Mouse (Mus musculus): ENCODE data around the gene Rnf182.

Rnf182 gene

DNA sequence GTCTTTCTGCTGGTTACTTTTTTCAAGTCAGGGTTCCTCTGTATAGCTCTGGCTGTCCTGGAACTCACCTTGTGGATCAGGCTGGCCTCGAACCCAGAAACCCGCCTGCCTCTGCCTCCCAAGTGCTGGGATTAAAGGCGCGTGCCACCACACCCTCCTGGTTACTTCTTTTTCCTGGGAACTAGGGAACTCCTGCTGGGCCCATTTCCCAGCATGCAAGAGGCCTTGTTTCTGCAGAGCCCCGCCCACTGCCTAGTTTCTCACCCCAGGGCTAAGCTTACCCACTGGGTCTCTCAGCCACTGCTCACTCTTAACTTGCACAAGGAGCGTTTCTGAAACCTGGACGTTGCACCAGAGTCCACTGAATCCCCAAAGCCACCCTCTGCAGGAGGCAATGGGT lies 80.5 kb downstream of the Rnf182 start:
- DNase-seq (ENCODE audit: low read depth, low spot score): no peak

DNA sequence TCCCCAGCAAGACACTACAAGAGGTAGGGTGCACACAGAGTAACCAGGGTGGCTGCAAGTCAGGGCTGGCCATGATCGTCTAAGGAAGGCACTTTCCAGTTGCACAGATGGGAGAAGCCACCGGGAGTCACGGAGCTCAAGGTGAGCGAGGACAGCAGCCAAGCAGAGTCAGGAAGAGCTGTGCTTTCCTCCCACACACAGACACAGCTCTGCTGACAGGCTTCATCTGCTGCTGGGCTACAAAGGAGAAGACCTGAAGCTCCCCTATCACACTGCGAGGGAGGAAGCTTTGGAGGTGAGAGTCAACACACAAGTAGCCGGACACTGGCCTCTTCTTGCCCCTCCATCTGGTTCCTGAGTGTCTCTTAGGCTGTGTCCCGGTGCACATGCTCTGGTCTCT lies 83.0 kb downstream of the Rnf182 start:
- no peak for DNase-seq (ENCODE audit: low read depth, low spot score)

DNA sequence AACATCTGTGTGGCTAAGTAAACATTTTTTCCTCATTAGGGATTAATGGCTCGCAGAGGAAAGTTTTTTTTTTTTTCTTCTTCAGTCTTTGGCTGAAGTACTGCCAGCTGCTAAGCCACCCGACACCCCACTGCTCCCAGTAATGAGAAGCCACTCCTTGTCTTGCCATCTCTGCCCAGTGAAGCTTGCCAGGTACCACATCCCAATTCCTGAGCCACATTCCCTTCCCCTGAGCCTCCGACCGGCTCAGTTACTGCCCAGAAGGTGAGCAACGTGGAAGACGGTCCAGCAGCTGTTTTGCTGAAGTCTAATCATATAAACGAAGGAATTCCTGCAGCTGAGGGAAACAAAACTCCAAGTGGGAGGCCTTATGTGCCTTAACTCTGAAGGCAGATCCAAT lies 88.0 kb downstream of the Rnf182 start:
- DNase-seq (ENCODE audit: low read depth, low spot score): no peak

DNA sequence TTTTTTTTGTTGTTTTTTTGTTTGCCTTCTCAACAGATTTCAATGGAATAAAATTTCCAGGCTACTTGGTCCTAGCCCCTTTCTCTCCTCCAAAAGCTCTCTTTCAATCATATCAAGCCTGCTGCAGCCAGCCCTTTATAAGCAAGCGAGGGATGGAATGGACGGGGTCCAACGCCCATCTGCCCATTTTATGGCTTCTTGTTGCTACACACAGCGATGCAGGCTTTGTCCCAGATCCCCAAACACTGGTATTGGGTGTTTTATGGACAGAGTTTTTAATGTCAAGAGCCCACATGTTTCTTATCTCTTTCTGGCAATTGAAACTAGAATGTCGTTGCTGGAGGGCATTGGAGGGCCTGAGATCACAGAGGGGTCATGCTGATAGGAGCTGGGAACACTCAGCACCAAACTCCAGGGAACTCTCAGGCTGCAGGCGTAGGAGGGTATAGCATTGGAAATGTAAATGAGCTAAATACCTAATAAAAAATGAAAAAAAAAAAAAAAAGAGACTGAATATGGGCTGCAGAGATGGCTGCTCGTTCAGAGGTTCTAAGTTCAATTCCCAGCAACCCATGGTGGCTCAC lies 89.1 kb downstream of the Rnf182 start:
- no peak for DNase-seq (ENCODE audit: low read depth, low spot score)

DNA sequence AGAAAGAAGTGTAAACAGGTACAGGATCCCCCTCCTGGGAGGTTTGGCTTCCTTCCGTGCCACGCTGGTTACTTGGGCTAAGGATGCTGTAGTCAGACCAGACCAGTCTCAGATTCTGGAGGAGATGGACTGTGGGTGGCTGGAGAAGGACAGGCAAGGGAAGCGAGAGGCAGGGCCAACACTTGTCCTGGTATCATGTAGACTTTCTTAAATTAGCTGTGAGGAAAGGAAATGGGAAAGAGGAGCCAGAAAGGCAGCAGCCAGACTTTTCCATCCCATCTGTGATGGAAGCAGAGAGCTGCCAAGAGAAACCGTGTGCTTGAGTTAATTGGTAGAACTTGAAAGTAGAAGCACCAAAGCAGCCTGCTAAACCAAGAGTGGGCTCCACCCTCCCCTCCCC lies 90.9 kb downstream of the Rnf182 start:
- DNase-seq (ENCODE audit: low read depth, low spot score): peak; percentile 78

DNA sequence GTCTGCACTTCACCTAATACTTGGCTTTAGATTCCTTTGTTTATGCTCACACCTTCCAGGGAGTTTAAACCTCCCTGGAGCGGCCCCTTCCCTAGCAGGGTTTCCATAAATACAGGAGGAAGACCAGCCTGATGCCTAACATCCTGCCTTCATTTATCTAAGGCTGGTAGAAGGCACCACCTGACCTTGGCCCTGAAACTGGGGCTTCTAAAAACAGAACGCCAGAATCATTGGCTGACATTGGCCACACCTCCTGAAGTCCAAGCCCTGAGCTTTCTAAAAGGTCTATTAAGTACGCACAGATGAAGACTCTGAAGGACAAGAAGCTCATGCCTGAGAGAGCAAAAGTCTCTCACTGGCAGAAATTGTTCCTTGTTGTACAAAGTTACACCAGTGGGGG lies 94.0 kb downstream of the Rnf182 start:
- DNase-seq (ENCODE audit: low read depth, low spot score): no peak

DNA sequence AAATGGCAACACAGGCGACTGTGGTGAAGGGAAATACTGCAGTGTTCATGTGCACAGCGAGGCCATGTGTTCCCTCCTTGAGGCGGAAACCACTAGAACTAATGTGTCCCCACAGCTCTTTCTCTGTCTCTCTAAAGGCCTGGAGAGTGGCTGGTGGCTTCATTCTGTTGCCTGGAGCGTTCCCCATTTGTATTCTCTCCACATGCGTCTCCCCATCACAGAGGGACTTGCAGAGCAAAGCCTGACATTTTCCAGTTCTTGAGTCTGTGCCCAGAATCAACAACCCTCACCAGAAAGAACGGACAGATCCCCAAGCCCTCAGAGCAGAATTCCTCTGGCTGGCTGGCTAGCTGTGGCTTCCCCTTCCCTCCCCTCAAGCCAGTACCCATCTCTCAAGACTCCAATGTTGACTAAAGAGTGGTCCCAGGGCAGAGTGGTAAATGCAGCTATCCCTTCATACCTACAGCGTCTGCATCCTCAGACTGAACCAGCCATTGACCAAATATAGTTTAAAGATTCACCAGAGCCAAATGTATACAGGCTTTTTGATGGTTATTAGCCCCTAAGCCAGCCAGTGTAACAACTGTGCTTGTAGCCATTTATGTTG lies 96.3 kb downstream of the Rnf182 start:
- no peak for DNase-seq (ENCODE audit: low read depth, low spot score)

DNA sequence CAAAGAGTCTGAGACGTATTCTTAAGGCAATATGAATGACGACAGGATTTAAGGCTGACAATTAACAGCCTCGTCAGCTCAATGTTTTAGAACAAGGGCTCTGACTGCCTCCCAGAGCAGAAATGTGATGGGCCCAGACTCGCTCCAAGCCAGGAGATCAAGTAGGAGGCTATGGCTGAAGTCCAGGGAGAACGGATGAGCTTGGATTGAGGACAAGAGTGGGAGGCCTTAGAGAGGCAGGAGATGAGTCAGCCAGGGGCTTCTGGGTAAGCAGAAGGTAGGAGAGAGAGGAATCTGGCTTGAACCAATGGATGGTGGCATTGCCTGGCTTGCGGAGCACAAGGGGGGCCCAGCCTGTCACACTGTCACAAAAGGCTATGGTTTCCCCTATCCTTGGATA lies 99.2 kb downstream of the Rnf182 start:
- peak; percentile 70 for DNase-seq (ENCODE audit: low read depth, low spot score)

DNA sequence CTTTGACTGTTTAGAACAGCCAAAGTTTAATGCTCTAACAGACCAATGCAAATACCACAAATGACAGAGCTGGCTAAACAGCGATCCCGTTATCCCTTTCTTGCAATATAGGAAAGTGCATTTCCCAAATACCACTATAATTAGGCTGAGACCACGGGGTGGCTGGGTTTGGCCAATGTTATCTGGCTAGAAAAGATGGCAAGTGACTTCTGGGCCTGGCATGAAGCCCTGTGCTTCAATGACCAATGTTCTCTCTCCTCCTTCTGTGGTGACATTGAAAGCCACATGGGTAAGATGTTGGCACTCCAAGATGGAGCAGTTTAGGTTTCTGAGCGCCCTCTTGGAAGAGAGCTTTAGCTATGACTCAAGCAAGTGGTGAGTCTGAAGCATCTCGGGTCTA lies 100.0 kb downstream of the Rnf182 start:
- no peak for DNase-seq (ENCODE audit: low read depth, low spot score)

DNA sequence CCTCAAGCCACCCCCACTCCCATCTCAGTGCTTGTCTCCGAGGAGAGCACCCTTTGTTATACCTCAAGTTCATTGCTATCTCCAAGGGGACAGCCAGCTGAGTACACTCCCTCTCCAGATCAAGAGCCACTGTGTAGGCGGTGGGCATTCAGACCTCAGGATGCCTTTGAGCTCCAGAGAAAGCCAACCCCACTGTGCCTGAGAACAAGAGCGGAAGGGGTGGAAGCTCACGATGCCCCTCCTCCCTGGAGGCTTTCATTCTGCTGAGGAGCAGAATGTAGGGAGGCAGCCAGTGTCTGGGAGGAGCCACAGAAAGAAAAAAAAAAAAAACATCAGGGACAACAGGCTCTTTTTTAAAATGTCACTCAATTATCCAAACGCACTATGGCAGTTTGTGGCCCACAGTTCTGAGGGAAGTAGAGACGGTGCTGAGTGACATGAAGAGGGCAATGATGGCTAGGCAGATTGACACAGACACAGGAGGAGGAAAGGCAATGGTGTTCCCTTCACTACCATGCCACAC lies 101.1 kb downstream of the Rnf182 start:
- no peak for DNase-seq (ENCODE audit: low read depth, low spot score)

DNA sequence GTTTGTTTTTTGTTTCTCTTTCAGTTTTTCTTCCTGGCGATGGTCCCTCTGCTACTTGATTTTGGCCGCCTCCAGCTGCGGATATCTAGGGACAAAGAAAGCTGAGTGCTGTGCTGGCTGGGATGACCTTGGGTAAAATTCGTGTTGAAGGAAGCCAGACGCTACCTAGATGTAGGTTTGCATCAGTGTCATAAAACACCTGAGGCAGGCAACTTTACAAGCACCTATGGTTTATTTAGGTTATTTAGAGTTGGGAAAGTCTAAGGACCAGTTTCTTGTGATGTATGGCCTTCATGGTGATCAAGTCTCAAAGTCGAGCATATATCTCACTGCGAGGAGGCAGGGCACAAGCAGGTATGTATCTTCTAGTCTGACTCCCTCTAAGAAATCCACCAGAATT lies 102.7 kb downstream of the Rnf182 start:
- DNase-seq (ENCODE audit: low read depth, low spot score): no peak

DNA sequence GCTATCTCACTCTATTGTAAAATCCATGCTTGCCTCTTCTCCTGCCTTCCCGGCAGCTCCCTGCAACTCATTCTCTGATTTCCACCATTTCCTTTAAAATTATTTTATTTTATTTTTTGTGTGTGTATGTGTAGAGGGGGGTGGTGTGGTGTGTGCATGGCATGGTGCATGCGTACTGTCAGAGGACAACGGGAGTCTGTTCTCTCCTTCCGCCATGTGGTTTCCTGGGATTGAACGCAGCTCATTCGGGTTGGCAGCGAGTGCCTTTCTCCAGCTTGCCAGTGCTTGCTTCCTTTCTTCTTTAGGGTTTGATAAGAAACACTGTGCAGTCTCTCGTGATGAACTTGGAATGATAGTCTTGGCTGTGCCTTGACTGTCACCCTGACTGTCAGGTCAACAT lies 105.0 kb downstream of the Rnf182 start:
- DNase-seq (ENCODE audit: low read depth, low spot score): no peak
